Mouse (Mus musculus) heart, embryonic 16.5 days (tissue): ENCODE data around the gene Rnf151. TPM values are rescaled to one million over a fixed set of nuclear protein-coding genes. Genes with fewer than 3 reads are reported as not detected.

Experiments
- ATAC-seq: fragments of 200-750 bp; cut with Nextera tagmentation; replicated peaks from 2 replicates; pipeline ENCODE4 v1.8.0; 2017; ENCODE audit warnings: moderate number of reproducible peaks; ENCODE audit not compliant: insufficient read depth, low FRiP score; ENCODE audit errors: extremely low read depth
- H3K27ac ChIP-seq: fragments of 300-500 bp; sonication (generic); 2 replicates; pipeline ENCODE4 v1.5.1; 2014; ENCODE audit warnings: mild to moderate bottlenecking, low read length, control low read depth, moderate library complexity
- H3K27me3 ChIP-seq: fragments of 300-500 bp; sonication (generic); 2 replicates; pipeline ENCODE4 v1.6.1; 2014; ENCODE audit warnings: low read length, mixed read lengths; ENCODE audit not compliant: control insufficient read depth, insufficient read depth
- H3K36me3 ChIP-seq: fragments of 300-500 bp; sonication (generic); 2 replicates; pipeline ENCODE4 v1.6.1; 2014; ENCODE audit not compliant: control insufficient read depth, insufficient read depth
- H3K4me1 ChIP-seq: fragments of 300-500 bp; sonication (generic); 2 replicates; pipeline ENCODE4 v1.6.1; 2014; ENCODE audit warnings: low read length, mixed read lengths; ENCODE audit not compliant: control insufficient read depth, insufficient read depth
- H3K4me2 ChIP-seq: fragments of 300-500 bp; sonication (generic); 2 replicates; pipeline ENCODE4 v1.6.1; 2014; ENCODE audit warnings: low read depth, mild to moderate bottlenecking, control low read depth, low read length
- H3K4me3 ChIP-seq: fragments of 300-500 bp; sonication (generic); 2 replicates; pipeline ENCODE4 v1.5.1; 2014; ENCODE audit warnings: mild to moderate bottlenecking, control low read depth, low read length
- H3K9ac ChIP-seq: fragments of 300-500 bp; sonication (generic); 2 replicates; pipeline ENCODE4 v1.6.1; 2014; ENCODE audit warnings: low read length, control low read depth
- H3K9me3 ChIP-seq: fragments of 300-500 bp; sonication (generic); replicated peaks from 2 replicates; pipeline ENCODE4 v1.6.1; 2016; ENCODE audit warnings: low read length; ENCODE audit not compliant: control insufficient read depth
- WGBS: fragments of 180-500 bp; shearing (Covaris S2); extraction: QIAGEN DNeasy Blood & Tissue Kit; methylation state at CpG from one replicate; pipeline ENCODE4 v1.1.7; 2014; 5-methylcytosine and 5-hydroxymethylcytosine counted together
- polyA plus RNA-seq: library from polyadenylated mRNA; unstranded; fragments of >200 nt; fragmentation: Nextera tagmentation; extraction: Ambion mirVana; gene quantifications from 2 replicates; pipeline ENCODE4 v1.2.1, GENCODE M21; 2015

The Rnf151 gene
- polyA plus RNA-seq, 1 experiment from 2014 or later = not detected

DNA sequence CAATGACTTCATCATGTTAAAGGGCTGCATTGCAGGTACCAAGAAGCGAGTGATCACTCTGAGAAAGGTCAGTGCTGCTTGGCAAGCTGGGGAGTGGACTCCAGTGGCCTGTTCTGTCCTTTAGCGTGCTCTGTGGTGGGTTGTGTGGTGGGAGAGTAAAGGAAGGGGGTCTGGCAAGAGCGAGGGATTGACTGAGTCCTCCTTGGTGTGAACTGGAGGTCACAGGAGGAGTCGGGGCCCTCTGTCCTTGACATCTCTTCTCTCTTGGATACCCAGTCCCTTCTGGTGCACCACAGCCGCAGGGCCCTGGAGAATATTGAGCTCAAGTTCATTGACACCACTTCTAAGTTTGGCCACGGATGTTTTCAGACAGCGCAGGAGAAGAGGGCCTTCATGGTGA lies 17.6 kb upstream of the Rnf151 start:
- H3K36me3 ChIP-seq = peaks cover 7% of the 10 kb centered on the region; the same call in 1 of the 2 replicates
- ATAC-seq = no peak
- H3K4me3 ChIP-seq = no peak overlapping the region
- no peaks in the 10 kb centered on the region for H3K27me3 ChIP-seq
- no peak overlapping the region for H3K9ac ChIP-seq
- no peak overlapping the region for H3K4me2 ChIP-seq
- H3K27ac ChIP-seq = peak overlapping the region; percentile 74
- WGBS = 84% methylated on average over 7 of the region's 7 CpGs
- H3K4me1 ChIP-seq = peaks cover 19% of the 10 kb centered on the region
- H3K9me3 ChIP-seq = no peaks in the 10 kb centered on the region

DNA sequence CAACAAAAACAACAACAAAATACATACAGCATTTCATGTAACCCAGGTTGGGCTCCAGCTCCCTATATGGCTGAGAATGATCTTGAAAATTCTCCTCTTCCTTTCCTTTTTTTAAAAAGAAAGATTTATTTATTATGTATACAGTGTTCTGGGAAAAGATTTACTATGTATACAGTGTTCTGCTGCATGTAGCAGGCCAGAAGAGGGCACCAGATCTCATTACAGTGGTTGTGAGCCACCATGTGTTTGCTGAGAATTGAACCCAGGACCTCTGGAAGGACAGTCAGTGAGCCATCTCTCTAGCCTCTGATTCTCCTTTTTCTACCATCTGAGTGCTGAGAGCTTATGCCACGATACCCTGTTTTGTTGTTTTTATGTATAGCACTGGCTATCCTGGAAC lies 16.6 kb upstream of the Rnf151 start:
- no peak overlapping the region for H3K27ac ChIP-seq
- peaks cover 19% of the 10 kb centered on the region for H3K4me1 ChIP-seq
- no peaks in the 10 kb centered on the region for H3K36me3 ChIP-seq
- no peak overlapping the region for H3K9ac ChIP-seq
- H3K4me3 ChIP-seq = no peak overlapping the region
- no peaks in the 10 kb centered on the region for H3K27me3 ChIP-seq
- no peak for ATAC-seq
- 86% methylated on average over 1 of the region's 1 CpGs for WGBS
- H3K9me3 ChIP-seq = no peaks in the 10 kb centered on the region
- H3K4me2 ChIP-seq = no peak overlapping the region

DNA sequence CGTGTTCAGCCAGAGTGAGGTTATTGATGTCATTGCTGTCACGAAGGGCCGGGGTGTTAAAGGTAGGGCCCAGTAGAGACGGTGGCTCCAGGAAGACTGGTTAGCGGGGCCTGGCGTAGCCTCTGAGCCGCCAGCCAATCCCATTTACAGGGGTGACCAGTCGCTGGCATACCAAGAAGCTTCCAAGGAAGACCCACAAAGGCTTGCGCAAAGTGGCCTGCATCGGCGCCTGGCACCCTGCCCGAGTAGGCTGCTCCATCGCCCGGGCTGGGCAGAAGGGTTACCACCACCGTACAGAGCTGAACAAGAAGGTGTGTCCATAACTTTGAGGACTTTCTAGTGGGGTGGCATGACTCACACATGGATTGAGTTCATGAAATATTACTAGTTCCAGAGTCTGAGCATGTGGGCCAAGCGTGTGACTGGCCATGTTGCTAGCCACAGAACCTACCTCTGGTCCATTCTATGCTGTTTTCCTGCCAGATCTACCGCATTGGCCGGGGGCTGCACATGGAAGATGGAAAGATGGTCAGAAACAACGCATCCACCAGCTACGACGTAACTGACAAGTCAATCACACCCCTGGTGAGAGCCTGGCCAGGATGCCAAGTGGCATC lies 15.7 kb upstream of the Rnf151 start:
- ATAC-seq = no peak
- H3K4me3 ChIP-seq = no peak overlapping the region
- 90% methylated on average over 21 of the region's 21 CpGs for WGBS
- H3K4me2 ChIP-seq = no peak overlapping the region
- no peaks in the 10 kb centered on the region for H3K36me3 ChIP-seq
- H3K27ac ChIP-seq = no peak overlapping the region
- H3K27me3 ChIP-seq = no peaks in the 10 kb centered on the region
- H3K9me3 ChIP-seq = no peaks in the 10 kb centered on the region
- H3K9ac ChIP-seq = no peak overlapping the region
- H3K4me1 ChIP-seq = peaks cover 22% of the 10 kb centered on the region

DNA sequence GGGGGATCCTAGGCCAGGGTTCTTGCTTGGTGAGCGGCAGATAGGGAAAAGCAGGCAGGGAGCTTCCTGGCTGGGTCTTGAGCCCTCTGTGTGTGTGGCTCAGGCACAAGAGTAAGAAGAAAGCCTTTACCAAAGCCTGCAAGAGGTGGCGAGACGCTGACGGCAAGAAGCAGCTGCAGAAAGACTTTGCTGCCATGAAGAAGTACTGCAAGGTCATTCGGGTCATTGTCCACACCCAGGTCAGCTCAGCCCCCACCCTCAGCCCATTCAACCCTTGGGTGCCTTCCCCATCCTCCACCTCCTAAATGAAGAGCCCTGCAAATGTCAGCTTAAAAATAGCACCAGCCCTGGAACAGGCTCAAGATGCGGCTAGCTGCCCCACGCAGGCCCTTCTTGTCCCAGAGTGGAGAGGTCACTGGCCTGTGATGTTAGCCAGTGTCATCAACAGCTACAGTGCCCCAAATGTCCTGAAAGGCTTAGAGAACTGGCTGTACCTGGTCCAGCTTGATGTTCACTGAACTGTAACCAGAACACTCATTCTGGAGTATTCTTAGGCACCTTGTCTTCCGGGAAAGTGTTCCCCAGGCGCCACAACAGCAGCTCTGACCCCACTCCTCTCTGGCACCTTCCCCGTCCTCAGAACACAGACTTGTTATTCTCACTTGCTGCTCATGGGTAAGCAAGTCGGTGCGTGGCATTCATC lies 14.5 kb upstream of the Rnf151 start:
- ATAC-seq = no peak
- Histone ChIP-seq H3K9me3 (no peaks in the 10 kb centered on the region), H3K36me3 (no peaks in the 10 kb centered on the region), H3K4me1 (peaks cover 21% of the 10 kb centered on the region), H3K27ac (peak overlapping the region; percentile 79), H3K9ac (peak overlapping the region; percentile 52), H3K27me3 (no peaks in the 10 kb centered on the region), H3K4me3 (no peak overlapping the region), H3K4me2 (0 out of 2 replicates have a peak overlapping the region, but pooled peaks have one; percentile 9)
- WGBS = 61% methylated on average over 12 of the region's 12 CpGs

DNA sequence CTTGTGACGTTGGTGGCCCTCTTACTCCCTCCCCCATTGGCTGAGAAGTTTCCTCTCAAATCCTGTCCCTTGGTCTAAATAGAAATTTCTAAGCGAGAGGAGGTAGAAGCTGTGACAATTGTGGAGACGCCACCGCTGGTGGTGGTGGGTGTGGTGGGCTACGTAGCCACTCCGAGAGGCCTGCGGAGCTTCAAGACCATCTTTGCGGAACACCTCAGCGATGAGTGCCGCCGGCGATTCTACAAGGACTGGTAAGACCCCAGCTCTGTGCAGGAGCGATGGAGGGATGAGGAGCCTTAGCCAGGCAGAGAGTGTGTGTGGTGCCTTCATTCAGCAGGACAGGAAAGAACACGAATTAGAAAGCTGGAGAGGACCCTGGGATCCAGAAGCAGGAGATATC lies 12.9 kb upstream of the Rnf151 start:
- Histone ChIP-seq H3K9ac (no peak overlapping the region), H3K4me3 (no peak overlapping the region), H3K4me2 (no peak overlapping the region), H3K9me3 (no peaks in the 10 kb centered on the region), H3K27me3 (no peaks in the 10 kb centered on the region), H3K27ac (no peak overlapping the region), H3K4me1 (peaks cover 12% of the 10 kb centered on the region), H3K36me3 (no peaks in the 10 kb centered on the region)
- no peak for ATAC-seq
- WGBS = 84% methylated on average over 14 of the region's 14 CpGs

DNA sequence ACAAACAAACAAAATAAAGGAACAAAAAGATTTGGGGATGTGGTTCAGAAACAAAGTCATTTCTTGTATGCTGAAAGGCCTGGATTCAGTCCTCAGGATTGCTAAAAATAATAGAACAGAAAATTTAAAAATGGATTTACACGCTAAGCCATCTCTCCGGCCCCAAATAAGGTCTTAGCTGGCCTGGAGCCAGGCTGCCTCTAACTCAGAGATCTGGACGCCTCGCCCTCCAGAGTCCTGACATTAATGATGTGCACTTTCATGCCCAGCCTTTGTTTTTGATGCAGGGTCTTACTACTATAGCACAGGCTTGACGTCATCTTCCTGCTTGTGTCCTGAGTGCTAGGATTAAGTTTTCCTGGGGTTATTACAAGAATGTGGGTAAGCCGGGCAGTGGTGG lies 11.2 kb upstream of the Rnf151 start:
- Histone ChIP-seq H3K27ac (no peak overlapping the region), H3K9ac (no peak overlapping the region)
- WGBS = 53% methylated on average over 6 of the region's 6 CpGs

DNA sequence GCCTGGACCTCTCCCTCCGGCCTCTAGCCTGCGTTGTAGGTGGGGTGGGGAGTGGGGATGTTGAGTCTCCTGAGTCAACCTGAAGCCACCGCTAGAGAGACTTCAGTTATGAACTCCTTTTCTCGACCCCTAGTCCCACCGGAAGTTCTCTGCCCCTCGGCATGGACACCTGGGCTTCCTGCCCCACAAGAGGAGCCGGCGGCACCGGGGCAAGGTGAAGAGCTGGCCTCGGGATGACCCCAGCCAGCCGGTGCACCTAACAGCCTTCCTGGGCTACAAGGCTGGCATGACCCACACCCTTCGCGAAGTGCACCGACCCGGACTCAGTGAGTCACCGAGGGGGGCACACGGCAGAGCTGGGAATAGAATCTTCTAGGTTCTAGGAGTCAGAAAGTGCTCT lies 10.3 kb upstream of the Rnf151 start:
- Histone ChIP-seq H3K9me3 (no peaks in the 10 kb centered on the region), H3K4me1 (peaks cover 11% of the 10 kb centered on the region), H3K4me2 (no peak overlapping the region), H3K9ac (no peak overlapping the region), H3K27ac (no peak overlapping the region), H3K4me3 (no peak overlapping the region), H3K27me3 (no peaks in the 10 kb centered on the region), H3K36me3 (no peaks in the 10 kb centered on the region)
- WGBS = 71% methylated on average over 17 of the region's 17 CpGs
- no peak for ATAC-seq

More for the DNA sequence above, 11.2 kb upstream of the Rnf151 start:
- no peak for ATAC-seq
- Histone ChIP-seq H3K4me2 (no peak overlapping the region), H3K4me3 (no peak overlapping the region), H3K4me1 (peaks cover 11% of the 10 kb centered on the region), H3K27me3 (no peaks in the 10 kb centered on the region), H3K36me3 (no peaks in the 10 kb centered on the region), H3K9me3 (no peaks in the 10 kb centered on the region)

DNA sequence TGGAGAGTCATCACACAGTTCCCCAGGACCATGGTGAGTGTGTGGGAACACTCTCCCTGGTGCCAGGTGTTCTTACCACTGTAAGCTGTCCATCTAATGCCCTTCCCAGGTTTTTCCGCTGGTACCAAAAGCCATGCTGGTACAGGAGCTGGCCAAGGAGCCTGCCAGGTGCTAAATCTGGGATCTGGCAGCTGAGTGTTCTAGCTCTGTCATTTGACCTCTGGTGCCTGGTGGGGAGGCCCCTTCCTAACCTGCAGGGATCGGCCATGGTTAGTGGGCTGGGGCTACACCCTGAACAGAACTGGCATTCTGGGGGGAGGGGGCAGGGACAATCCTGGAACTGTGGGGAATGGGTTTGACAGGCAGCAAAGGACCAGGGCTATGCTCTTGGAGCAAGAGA lies 9.8 kb upstream of the Rnf151 start, which contains the start of gene Rpl3l:
Gene Rpl3l, plus strand, starts transcription at position 203 of the 400 bp plus-strand sequence.
- WGBS = 68% methylated on average over 2 of the region's 2 CpGs
- no peak for ATAC-seq

DNA sequence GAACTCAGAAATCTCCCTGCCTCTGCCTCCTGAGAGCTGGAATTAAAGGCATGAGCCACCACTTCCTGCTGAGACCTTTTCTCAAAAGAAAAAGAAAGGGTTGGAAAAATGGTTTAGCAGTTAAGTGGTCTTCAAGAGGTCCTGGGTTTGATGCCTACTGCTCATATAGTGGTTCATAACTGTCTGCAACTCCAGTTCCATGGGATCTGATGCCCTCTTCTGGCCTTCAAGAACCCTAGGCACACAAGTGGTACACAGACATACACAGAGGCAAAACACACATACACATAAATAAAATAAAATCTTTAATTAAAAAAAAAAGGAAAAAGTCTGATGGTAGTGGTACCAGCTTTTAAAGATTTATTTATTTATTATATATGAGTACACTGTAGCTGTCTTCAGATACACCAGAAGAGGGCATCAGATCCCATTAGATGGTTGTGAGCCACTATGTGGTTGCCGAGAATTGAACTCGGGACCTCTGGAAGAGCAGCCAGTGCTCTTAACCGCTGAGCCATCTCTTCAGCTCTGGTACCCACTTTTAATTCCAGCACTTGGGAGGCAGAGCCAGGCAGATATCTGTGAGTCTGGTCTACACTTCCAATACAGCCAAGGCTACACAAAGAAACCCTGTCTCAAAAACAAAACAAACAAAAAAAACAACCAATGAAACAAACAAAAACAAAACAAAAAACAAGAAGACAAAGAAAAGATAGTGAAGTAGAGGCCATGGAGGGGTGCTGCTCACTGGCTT lies 8.0 kb upstream of the Rnf151 start:
- Histone ChIP-seq H3K9me3 (no peaks in the 10 kb centered on the region), H3K36me3 (peaks cover 13% of the 10 kb centered on the region), H3K4me1 (peaks cover 23% of the 10 kb centered on the region), H3K4me3 (no peak overlapping the region), H3K9ac (no peak overlapping the region), H3K27me3 (no peaks in the 10 kb centered on the region), H3K4me2 (no peak overlapping the region), H3K27ac (no peak overlapping the region)
- no peak for ATAC-seq
- 64% methylated on average over 3 of the region's 3 CpGs for WGBS

More for the DNA sequence above, 9.8 kb upstream of the Rnf151 start, which contains the start of gene Rpl3l:
- Histone ChIP-seq H3K27me3 (no peaks in the 10 kb centered on the region), H3K4me2 (no peak within 1 kb of the TSS), H3K27ac (no peak within 1 kb of the TSS), H3K9ac (no peak within 1 kb of the TSS), H3K4me1 (peaks cover 16% of the 10 kb centered on the region), H3K9me3 (no peaks in the 10 kb centered on the region), H3K36me3 (no peaks in the 10 kb centered on the region; the same call in 1 of the 2 replicates), H3K4me3 (no peak within 1 kb of the TSS)
